Mouse (Mus musculus) erythroblast, embryonic 14.5 days (primary cell): ENCODE results near the gene Actc1.

Source experiments
- GATA1 ChIP-seq: IDR thresholded peaks from 2 replicates; pipeline ENCODE4 v1.6.1; 2012; ENCODE audit warnings: low read length, inconsistent platforms, mixed read lengths
- TAL1 ChIP-seq: IDR thresholded peaks from 3 replicates; pipeline ENCODE4 v1.6.1; 2012; ENCODE audit warnings: low read length, inconsistent platforms, mixed read lengths

- no peak for TF ChIP-seq TAL1
- TF ChIP-seq GATA1 = no peak
Measured at GRCm38 (mm10) chr2:114087271-114087670, 33.9 kb upstream of the Actc1 start.
